Mouse (Mus musculus) ES-Bruce4 (cell line): Measurements from ENCODE around the gene Phf20. TPM values are rescaled to one million over a fixed set of nuclear protein-coding genes. Genes with fewer than 3 reads are reported as not detected.
"Not testable (repeated sequence)": the region's sequence is repeated elsewhere in the genome, so short reads cannot be mapped to it uniquely, and the experiment has no call there.

Experiments
- H3K27ac ChIP-seq: 2 replicates; pipeline ENCODE4 v1.5.1; 2012; ENCODE audit warnings: low read length, inconsistent platforms; ENCODE audit not compliant: insufficient read depth
- H3K27me3 ChIP-seq: 2 replicates; pipeline ENCODE4 v1.6.1; 2012; ENCODE audit warnings: mild to moderate bottlenecking, low read length, inconsistent platforms; ENCODE audit not compliant: control insufficient read depth, poor library complexity, insufficient read depth, severe bottlenecking
- H3K36me3 ChIP-seq: 2 replicates; pipeline ENCODE4 v1.6.1; 2012; ENCODE audit warnings: inconsistent platforms, mild to moderate bottlenecking, low read length, moderate library complexity; ENCODE audit not compliant: control insufficient read depth, poor library complexity, insufficient read depth, severe bottlenecking
- H3K4me1 ChIP-seq: one replicate; pipeline ENCODE4 v1.8.1; 2011; ENCODE audit warnings: low read length; ENCODE audit not compliant: control insufficient read depth, insufficient read depth
- H3K4me3 ChIP-seq: 2 replicates; pipeline ENCODE4 v1.5.1; 2011; ENCODE audit warnings: low read depth, mild to moderate bottlenecking, low read length
- H3K9ac ChIP-seq: 2 replicates; pipeline ENCODE4 v1.6.1; 2012; ENCODE audit warnings: low read depth, mild to moderate bottlenecking, inconsistent platforms; ENCODE audit not compliant: poor library complexity, severe bottlenecking
- H3K9me3 ChIP-seq: replicated peaks from 2 replicates; pipeline ENCODE4 v1.6.1; 2012; ENCODE audit warnings: mild to moderate bottlenecking, low read length, inconsistent platforms; ENCODE audit not compliant: control insufficient read depth, poor library complexity, insufficient read depth, severe bottlenecking
- CTCF ChIP-seq: IDR thresholded peaks from one replicate; pipeline ENCODE4 v1.8.1; 2011; ENCODE audit warnings: low read depth, low read length
- EP300 ChIP-seq: IDR thresholded peaks from 2 replicates; pipeline ENCODE4 v1.6.1; 2011; ENCODE audit warnings: low read depth, low read length; ENCODE audit not compliant: insufficient read depth
- POLR2A ChIP-seq: IDR thresholded peaks from one replicate; pipeline ENCODE4 v1.8.1; 2011; ENCODE audit warnings: low read length; ENCODE audit not compliant: insufficient read depth
- polyA plus RNA-seq: library from polyadenylated mRNA; stranded (reverse); fragments of >200 nt; gene quantifications from 2 replicates; pipeline ENCODE4 v1.2.4, GENCODE M21; 2011; ENCODE audit warnings: low read depth; ENCODE audit not compliant: missing spikeins, insufficient read depth, insufficient read length

Phf20 gene
- polyA plus RNA-seq, 1 experiment: 78.8 TPM

DNA sequence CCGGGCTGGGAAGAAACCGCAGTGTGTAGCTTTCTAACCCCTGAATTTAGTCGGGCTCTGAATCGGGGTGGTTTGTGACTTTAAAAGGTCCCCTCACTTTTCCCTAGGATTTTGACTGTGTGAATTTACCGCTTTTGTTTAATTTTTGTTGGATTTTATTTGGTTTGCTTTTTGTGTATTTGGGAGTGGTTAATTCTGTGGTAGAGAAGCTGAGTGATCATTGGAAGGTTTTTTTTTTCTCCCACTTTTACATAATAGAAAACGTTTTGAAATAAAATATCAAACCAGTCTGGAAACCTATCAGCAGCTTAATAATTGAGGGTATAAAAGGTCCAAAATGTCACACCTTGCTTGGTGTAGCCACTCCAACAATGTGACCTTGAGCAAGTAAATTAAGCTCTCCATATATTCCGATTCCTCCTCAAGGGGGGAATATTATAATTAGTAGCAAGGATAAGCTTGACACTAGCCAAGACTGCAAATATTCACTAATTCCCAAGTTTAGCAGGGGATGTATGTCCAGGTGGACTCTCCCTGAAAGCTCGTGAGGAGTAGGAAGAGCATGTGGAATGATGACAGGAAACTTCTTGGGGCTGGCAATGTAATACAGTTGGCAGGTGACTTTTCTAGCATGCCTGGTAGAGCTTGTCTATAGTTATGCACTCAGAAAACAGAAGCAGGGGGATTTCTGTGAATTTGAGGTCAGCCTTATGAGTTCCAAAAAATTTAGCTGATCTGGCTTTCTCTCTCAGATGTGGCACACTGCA is 15.3 kb upstream of the Phf20 start:
- no peaks in the 10 kb centered on the region for H3K4me1 ChIP-seq
- H3K27ac ChIP-seq: peak overlapping the region; percentile 44; the same call in 1 of the 2 replicates

GRCm38 (mm10) chr2:156181592-156181991 is 14.7 kb upstream of the Phf20 start:
- no peak for TF ChIP-seq POLR2A
- TF ChIP-seq CTCF: no peak
- TF ChIP-seq EP300: no peak
- Histone ChIP-seq H3K9me3 (no peaks in the 10 kb centered on the region), H3K4me1 (no peaks in the 10 kb centered on the region), H3K4me3 (no peak overlapping the region), H3K9ac (no peak overlapping the region), H3K36me3 (peaks cover 19% of the 10 kb centered on the region), H3K27me3 (no peaks in the 10 kb centered on the region), H3K27ac (no peak overlapping the region)

More for the DNA sequence above, 15.3 kb upstream of the Phf20 start:
- Histone ChIP-seq H3K9ac (peak overlapping the region; percentile 84), H3K9me3 (no peaks in the 10 kb centered on the region), H3K36me3 (peaks cover 25% of the 10 kb centered on the region), H3K4me3 (peak overlapping the region; percentile 83), H3K27me3 (no peaks in the 10 kb centered on the region)
- TF ChIP-seq POLR2A (no peak), EP300 (no peak), CTCF (no peak)

GRCm38 (mm10) chr2:156189241-156189640 is 7.0 kb upstream of the Phf20 start:
- not testable (repeated sequence) for H3K27me3 ChIP-seq, H3K9me3 ChIP-seq, H3K4me3 ChIP-seq, H3K27ac ChIP-seq, H3K36me3 ChIP-seq, H3K9ac ChIP-seq, H3K4me1 ChIP-seq

- no peak for TF ChIP-seq POLR2A
- TF ChIP-seq CTCF: no peak
Observed at GRCm38 (mm10) chr2:156190004-156190896, 6.0 kb upstream of the Phf20 start.

GRCm38 (mm10) chr2:156191540-156191939 is 4.7 kb upstream of the Phf20 start:
- H3K27ac ChIP-seq: no peak overlapping the region
- H3K4me1 ChIP-seq: peaks cover 2% of the 10 kb centered on the region
- H3K4me3 ChIP-seq: no peak overlapping the region
- no peaks in the 10 kb centered on the region for H3K9me3 ChIP-seq
- H3K27me3 ChIP-seq: no peaks in the 10 kb centered on the region
- no peak overlapping the region for H3K9ac ChIP-seq
- TF ChIP-seq CTCF: no peak
- TF ChIP-seq POLR2A: no peak
- TF ChIP-seq EP300: no peak
- H3K36me3 ChIP-seq: no peaks in the 10 kb centered on the region

More at GRCm38 (mm10) chr2:156190004-156190896, 6.0 kb upstream of the Phf20 start:
- no peaks in the 10 kb centered on the region for H3K36me3 ChIP-seq
- no peaks in the 10 kb centered on the region for H3K4me1 ChIP-seq
- H3K27me3 ChIP-seq: no peaks in the 10 kb centered on the region
- H3K9ac ChIP-seq: peak overlapping the region; percentile 27; the same call in 1 of the 2 replicates
- H3K9me3 ChIP-seq: no peaks in the 10 kb centered on the region
- H3K27ac ChIP-seq: no peak overlapping the region
- H3K4me3 ChIP-seq: peak overlapping the region; percentile 28; the same call in 1 of the 2 replicates

DNA sequence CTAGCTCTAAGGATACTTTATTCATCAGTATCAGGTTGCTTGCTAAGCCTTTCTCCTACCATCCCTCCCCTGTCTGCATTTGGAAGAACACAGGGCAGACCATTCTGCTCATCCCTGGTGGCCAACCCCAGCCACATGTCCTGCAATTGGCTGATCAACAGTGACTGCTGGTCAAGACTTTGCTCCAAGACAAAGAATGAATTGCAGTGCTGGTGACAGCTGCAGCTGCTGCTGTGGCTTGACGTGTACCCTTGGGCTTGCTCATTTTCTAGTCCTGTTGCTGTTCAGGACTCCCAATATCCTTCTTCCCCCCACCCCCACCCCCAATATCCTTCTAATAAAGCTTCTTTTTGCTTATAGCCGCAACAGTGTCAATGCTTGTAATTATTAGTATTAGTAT is 4.2 kb upstream of the Phf20 start:
- no peak overlapping the region for H3K4me3 ChIP-seq
- no peak overlapping the region for H3K9ac ChIP-seq
- no peaks in the 10 kb centered on the region for H3K36me3 ChIP-seq
- H3K27me3 ChIP-seq: no peaks in the 10 kb centered on the region
- peaks cover 2% of the 10 kb centered on the region for H3K4me1 ChIP-seq
- H3K9me3 ChIP-seq: no peaks in the 10 kb centered on the region
- TF ChIP-seq POLR2A: no peak
- no peak for TF ChIP-seq EP300
- H3K27ac ChIP-seq: no peak overlapping the region
